Mouse (Mus musculus) testis, postnatal 10 days (tissue): Measurements from ENCODE around the gene Spp2.

Experiments used
- DNase-seq: peaks from one replicate; pipeline ENCODE4 v3.0.0; 2021; ENCODE audit warnings: low spot score

Spp2 gene

DNA sequence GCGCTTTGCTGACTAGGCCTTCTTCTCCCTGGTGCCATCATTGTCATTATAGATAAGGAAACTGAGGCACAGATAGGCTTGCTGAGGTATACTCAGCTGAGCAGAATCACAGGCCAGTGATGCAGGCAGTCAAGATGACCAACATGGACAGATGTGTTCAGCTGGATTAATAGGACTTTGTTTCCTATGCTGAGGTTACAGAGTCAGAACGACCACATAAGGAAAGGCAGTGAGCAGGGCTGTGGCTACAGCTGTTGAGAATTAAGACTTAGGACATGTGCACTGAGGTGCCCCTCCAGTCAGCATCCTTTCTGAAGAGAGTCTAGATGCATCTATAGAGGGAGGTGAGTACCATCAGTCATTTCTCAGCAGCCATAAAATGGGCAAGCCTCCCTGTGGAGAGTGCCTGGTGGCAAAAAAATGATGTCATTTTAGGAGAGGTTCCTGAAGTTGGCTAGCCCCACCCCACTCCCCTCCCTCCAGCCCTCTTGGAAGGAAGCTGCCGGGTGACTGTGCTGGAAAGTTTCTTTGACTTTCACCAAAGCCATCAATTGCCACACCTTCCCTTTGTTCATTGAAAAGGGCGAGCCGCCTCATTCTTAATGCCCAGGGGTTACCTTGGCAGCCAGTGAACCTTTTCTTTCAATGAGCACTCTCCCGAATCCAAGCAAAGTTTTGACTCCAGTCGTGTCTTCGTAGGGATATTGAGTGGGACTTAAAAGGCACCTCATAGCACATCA is 59.7 kb downstream of the Spp2 start:
- no peak for DNase-seq

DNA sequence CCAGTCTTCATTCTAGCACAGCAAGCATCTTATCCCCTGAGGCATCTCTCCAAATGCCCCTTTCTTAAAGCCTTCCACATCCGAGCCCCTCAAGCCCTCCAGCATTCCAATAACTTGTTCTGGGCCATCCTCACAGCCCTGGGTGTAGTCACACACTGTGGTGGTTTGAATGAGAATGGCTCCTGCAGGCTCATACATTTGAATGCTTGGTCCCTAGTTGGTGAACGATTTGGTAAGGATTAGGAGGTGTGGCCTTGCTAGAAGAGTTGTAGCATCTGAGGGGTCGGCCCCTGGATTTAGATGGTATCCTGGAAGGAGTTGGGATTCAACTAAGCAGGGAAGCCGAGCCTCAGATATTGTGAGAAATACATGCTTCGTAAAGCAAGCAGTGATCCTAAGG is 61.1 kb downstream of the Spp2 start:
- no peak for DNase-seq

DNA sequence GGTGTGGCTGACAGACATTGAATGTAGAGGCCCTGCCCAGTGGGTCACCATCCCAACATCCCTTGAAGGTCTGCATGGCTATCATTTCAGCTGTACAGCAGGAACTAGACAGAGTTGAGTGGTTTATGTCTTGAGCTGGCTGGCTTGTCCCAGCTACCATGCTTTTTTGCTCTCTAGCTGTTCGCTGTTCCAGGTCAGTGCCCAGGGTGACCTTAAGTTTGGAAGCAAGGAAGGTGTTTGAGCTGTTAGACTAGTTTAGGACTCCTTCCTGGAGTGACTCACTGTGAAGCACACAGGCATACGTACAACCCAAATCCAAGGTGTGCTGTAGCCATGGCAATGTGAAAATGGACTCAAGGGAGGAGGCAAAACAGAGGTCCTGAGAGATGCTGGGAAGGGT is 61.6 kb downstream of the Spp2 start:
- no peak for DNase-seq

DNA sequence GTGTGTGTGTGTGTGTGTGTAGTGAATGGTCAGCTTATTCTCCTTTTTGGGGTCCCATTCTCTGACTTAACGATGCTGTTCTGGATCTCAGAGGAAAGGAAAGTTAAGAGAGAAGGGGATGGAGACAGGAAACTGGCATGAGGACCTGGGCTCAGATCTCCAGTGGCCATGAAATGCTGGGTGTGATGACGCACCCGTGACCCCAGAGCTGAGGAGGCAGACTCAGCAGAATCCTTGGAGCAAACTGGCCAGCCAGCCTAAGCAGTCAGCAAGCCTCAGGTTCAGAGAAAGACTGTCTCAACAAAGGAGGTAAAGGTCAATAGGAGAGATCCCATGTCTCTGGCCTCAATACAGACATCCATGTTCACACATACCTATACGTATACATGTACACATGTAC is 63.0 kb downstream of the Spp2 start:
- no peak for DNase-seq

DNA sequence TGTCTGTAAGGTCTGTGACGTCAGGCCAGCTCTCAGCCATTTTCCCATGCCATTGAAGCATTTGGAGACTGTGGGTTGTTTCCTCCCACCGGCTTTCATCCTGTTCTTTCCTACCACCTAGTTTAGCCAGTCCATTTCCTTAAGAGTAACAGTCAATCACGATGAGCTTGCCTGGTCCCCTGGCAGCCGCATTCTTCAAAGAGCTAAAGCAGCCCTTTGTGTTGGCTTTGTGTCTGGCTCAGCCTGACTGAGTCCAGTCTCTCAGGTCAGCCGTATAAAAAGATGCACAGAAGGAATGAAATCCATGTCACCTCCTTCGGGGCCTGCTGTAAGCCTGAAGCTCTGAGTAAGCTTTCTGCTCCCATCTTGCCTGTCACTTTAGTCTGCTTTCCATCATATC is 65.5 kb downstream of the Spp2 start:
- DNase-seq = no peak

DNA sequence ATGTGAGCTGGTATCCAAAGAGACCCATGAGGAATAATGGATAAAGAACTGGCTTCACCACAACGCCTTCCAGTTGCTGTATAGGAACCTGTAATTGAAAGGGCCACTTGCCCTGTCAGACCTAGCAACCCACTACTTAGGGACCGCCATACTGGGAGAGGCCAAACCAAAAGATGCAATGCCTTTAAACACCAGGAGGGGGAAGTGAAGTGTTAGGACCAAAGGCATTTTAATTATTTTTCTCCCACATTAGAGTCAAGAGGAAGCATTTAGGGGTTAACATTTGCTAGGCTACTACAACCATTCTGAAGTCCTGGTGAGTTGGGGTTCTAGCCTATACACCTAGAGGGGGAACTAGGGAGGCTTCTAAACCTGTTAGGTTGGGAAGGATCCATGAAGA is 67.1 kb downstream of the Spp2 start:
- DNase-seq = no peak

DNA sequence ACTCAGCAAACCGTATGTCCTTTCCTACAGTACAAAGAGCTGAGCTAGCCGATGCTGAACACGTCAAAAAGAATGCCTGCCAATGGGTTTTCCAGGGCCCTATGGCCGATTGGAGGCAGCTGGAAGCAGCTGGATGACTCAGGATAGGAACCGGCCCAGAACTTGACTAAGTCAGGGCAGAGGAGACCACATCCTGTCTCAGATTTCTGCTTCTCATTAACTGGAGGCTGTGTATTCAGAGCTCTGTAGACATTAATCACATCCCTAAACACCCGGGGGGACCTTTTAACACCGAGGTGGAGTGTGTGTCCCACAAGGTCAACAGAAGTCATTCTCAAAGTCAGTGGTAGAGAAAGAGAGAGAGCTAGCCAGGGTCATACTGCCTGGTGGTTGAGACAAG is 67.8 kb downstream of the Spp2 start:
- no peak for DNase-seq

DNA sequence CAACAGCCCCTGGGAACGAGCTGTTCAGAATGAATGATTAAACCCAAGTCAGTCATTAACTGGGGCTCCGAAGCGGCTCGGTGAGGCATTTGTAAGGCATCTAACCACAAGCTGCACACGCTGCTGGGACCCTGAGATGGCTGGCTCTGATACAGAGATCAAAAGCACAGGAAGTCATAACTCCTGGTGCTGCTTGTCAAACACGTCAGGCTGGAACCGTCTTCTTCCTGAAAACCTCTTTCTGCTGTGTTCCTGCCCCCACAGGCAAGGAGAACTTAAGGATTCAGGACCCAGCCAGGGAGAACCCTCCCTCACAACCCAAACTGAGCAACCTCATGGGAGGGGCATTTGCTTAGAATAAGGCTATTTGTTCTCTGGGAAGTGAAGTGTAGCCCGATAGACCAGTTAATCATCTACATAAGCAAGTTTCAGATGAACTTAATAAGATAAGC is 68.8 kb downstream of the Spp2 start:
- no peak for DNase-seq
